Mouse (Mus musculus) CD4-positive, CD25-positive, alpha-beta regulatory T cell, adult 4 months (primary cell): Measurements from ENCODE around the gene Ttyh3. TPM values are rescaled to one million over a fixed set of nuclear protein-coding genes. Genes with fewer than 3 reads are reported as not detected.

Experiments used
- ATAC-seq: one replicate; pipeline ENCODE4 v1.8.0; 2017
- polyA plus RNA-seq, 2 experiments: library from polyadenylated mRNA; unstranded; fragments of 100-300 nt; shearing (Covaris generic); gene quantifications; one replicate each; pipeline ENCODE4 v1.2.1; 2017

The Ttyh3 gene
- polyA plus RNA-seq, 2 experiments from 2014 or later = 4.9 to 6.7 TPM

GRCm38 (mm10) chr5:140627580-140627979, 21.3 kb downstream of the Ttyh3 start:
- no peak for ATAC-seq

GRCm38 (mm10) chr5:140624961-140625360, 23.9 kb downstream of the Ttyh3 start:
- ATAC-seq = no peak

GRCm38 (mm10) chr5:140624238-140624637, 24.6 kb downstream of the Ttyh3 start:
- no peak for ATAC-seq

- no peak for ATAC-seq
Observed at GRCm38 (mm10) chr5:140623791-140624190, 25.0 kb downstream of the Ttyh3 start.

- ATAC-seq = no peak
Observed at GRCm38 (mm10) chr5:140622978-140623670, 25.7 kb downstream of the Ttyh3 start.

GRCm38 (mm10) chr5:140621517-140621916, 27.3 kb downstream of the Ttyh3 start:
- no peak for ATAC-seq

GRCm38 (mm10) chr5:140621092-140621491, 27.7 kb downstream of the Ttyh3 start:
- no peak for ATAC-seq

- no peak for ATAC-seq
Observed at GRCm38 (mm10) chr5:140619895-140620736, 28.7 kb downstream of the Ttyh3 start.

GRCm38 (mm10) chr5:140619151-140619771, 29.6 kb downstream of the Ttyh3 start:
- ATAC-seq = peak; percentile 10

- ATAC-seq = peak; percentile 68
Observed at GRCm38 (mm10) chr5:140617714-140618113, 31.1 kb downstream of the Ttyh3 start.

GRCm38 (mm10) chr5:140616691-140617090, 32.1 kb downstream of the Ttyh3 start:
- peak; percentile 68 for ATAC-seq

GRCm38 (mm10) chr5:140616110-140616503, 32.7 kb downstream of the Ttyh3 start:
- no peak for ATAC-seq

- no peak for ATAC-seq
Observed at GRCm38 (mm10) chr5:140615321-140616109, 33.3 kb downstream of the Ttyh3 start.

- no peak for ATAC-seq
Observed at GRCm38 (mm10) chr5:140614837-140615236, 34.0 kb downstream of the Ttyh3 start.

GRCm38 (mm10) chr5:140614141-140614540, 34.7 kb downstream of the Ttyh3 start:
- ATAC-seq = no peak

- no peak for ATAC-seq
Observed at GRCm38 (mm10) chr5:140612191-140612590, 36.6 kb downstream of the Ttyh3 start.

- no peak for ATAC-seq
Observed at GRCm38 (mm10) chr5:140611611-140612185, 37.1 kb downstream of the Ttyh3 start.

GRCm38 (mm10) chr5:140611021-140611583, 37.7 kb downstream of the Ttyh3 start:
- no peak for ATAC-seq

GRCm38 (mm10) chr5:140610273-140611011, 38.4 kb downstream of the Ttyh3 start:
- peak; percentile 15 for ATAC-seq

GRCm38 (mm10) chr5:140609511-140610272, 39.1 kb downstream of the Ttyh3 start:
- ATAC-seq = peak; percentile 48
